Mouse (Mus musculus): ENCODE results near the gene Plekhg1.

The Plekhg1 gene

GRCm38 (mm10) chr10:3888510-3888909 is 148.3 kb downstream of the Plekhg1 start:
- DNase-seq (ENCODE audit: low spot score in 2 of 2) = no peak

GRCm38 (mm10) chr10:3891381-3892263 is 151.5 kb downstream of the Plekhg1 start:
- DNase-seq (ENCODE audit: low spot score in 2 of 2) = no peak

GRCm38 (mm10) chr10:3892368-3892767 is 152.2 kb downstream of the Plekhg1 start:
- no peak for DNase-seq (ENCODE audit: low spot score in 2 of 2)

GRCm38 (mm10) chr10:3898068-3898467 is 157.9 kb downstream of the Plekhg1 start:
- DNase-seq (ENCODE audit: low spot score in 2 of 2) = no peak

GRCm38 (mm10) chr10:3900416-3900956 is 160.3 kb downstream of the Plekhg1 start:
- no peak for DNase-seq (ENCODE audit: low spot score in 2 of 2)

- no peak for DNase-seq (ENCODE audit: low spot score in 2 of 2)
These were observed 165.6 kb downstream of the Plekhg1 start for GRCm38 (mm10) chr10:3905747-3906146.

- no peak for DNase-seq (ENCODE audit: low spot score in 2 of 2)
These were observed 173.9 kb downstream of the Plekhg1 start for GRCm38 (mm10) chr10:3914104-3914503.

GRCm38 (mm10) chr10:3920368-3921152 is 180.4 kb downstream of the Plekhg1 start:
- no peak for DNase-seq (ENCODE audit: low spot score in 2 of 2)

- DNase-seq (ENCODE audit: low spot score in 2 of 2) = no peak
These were observed 187.9 kb downstream of the Plekhg1 start for GRCm38 (mm10) chr10:3928008-3928545.

- DNase-seq (ENCODE audit: low spot score in 2 of 2) = no peak
These were observed 191.7 kb downstream of the Plekhg1 start for GRCm38 (mm10) chr10:3931831-3932230.

- DNase-seq (ENCODE audit: low spot score in 2 of 2) = no peak
These were observed 193.3 kb downstream of the Plekhg1 start for GRCm38 (mm10) chr10:3933311-3933940.

- DNase-seq (ENCODE audit: low spot score in 2 of 2) = no peak
These were observed 196.7 kb downstream of the Plekhg1 start for GRCm38 (mm10) chr10:3936864-3937263.

- DNase-seq (ENCODE audit: low spot score in 2 of 2) = no peak
These were observed 199.9 kb downstream of the Plekhg1 start for GRCm38 (mm10) chr10:3939895-3940595.

GRCm38 (mm10) chr10:3940596-3940975 is 200.4 kb downstream of the Plekhg1 start:
- no peak for DNase-seq (ENCODE audit: low spot score in 2 of 2)

GRCm38 (mm10) chr10:3941054-3941757 is 201.0 kb downstream of the Plekhg1 start:
- DNase-seq (ENCODE audit: low spot score in 2 of 2) = no peak

GRCm38 (mm10) chr10:3942289-3942688 is 202.1 kb downstream of the Plekhg1 start:
- no peak for DNase-seq (ENCODE audit: low spot score in 2 of 2)

- DNase-seq (ENCODE audit: low spot score in 2 of 2) = peak; percentile 27 to 71
These were observed 203.6 kb downstream of the Plekhg1 start for GRCm38 (mm10) chr10:3943492-3944395.

GRCm38 (mm10) chr10:3946871-3947270 is 206.7 kb downstream of the Plekhg1 start:
- no peak for DNase-seq (ENCODE audit: low spot score in 2 of 2)

GRCm38 (mm10) chr10:3947346-3947745 is 207.2 kb downstream of the Plekhg1 start:
- no peak for DNase-seq (ENCODE audit: low spot score in 2 of 2)
